8 mouse cellular contexts compared by ENCODE assay signal in genomic region chr14:25226155-25226839, GRCm38 (mm10).
DNase-seq lines count a peak whose midpoint lies in the region; ATAC-seq lines count a peak whose summit lies in the region.

No protein-coding gene starts in this region.

- peak; percentile 77 for DNase-seq in forebrain, embryonic 11.5 days (ENCODE audit: low spot score)
- DNase-seq in testis, postnatal 10 days (ENCODE audit: low spot score): peak; percentile 76
- DNase-seq in B cell, adult 2 months: no peak

- H3K27ac ChIP-seq in brown adipose tissue, adult 24 weeks (replicated peaks; ENCODE audit: low read depth, low read length): peak overlapping the region; percentile 44
- peak overlapping the region; percentile 4; the same call in 1 of the 2 replicates for H3K27ac ChIP-seq in forebrain, embryonic 11.5 days (ENCODE audit: low read depth, low read length)
- peak overlapping the region; percentile 85 for H3K27ac ChIP-seq in heart, embryonic 13.5 days (replicated peaks)
- peak overlapping the region; percentile 92 for H3K27ac ChIP-seq in kidney, embryonic 16.5 days (ENCODE audit: low read length)
- peak overlapping the region; percentile 96 for H3K27ac ChIP-seq in limb, embryonic 13.5 days
- peak overlapping the region; percentile 80 for H3K27ac ChIP-seq in midbrain, embryonic 16.5 days (ENCODE audit: low read length)

- no peaks in the 10 kb centered on the region for H3K9me3 ChIP-seq in forebrain, embryonic 11.5 days (ENCODE audit: control insufficient read depth, low read length)
- no peaks in the 10 kb centered on the region for H3K9me3 ChIP-seq in heart, embryonic 13.5 days
- H3K9me3 ChIP-seq in kidney, embryonic 16.5 days (ENCODE audit: low read length): no peaks in the 10 kb centered on the region
- no peaks in the 10 kb centered on the region for H3K9me3 ChIP-seq in limb, embryonic 13.5 days
- H3K9me3 ChIP-seq in midbrain, embryonic 16.5 days (replicated peaks; ENCODE audit: control insufficient read depth, low read length, poor library complexity, severe bottlenecking): no peaks in the 10 kb centered on the region

- no peaks in the 10 kb centered on the region for H3K27me3 ChIP-seq in forebrain, embryonic 11.5 days (ENCODE audit: control insufficient read depth, insufficient read depth, low read length)
- no peaks in the 10 kb centered on the region for H3K27me3 ChIP-seq in heart, embryonic 13.5 days (replicated peaks)
- no peaks in the 10 kb centered on the region for H3K27me3 ChIP-seq in kidney, embryonic 16.5 days (ENCODE audit: insufficient read depth, low read length)
- no peaks in the 10 kb centered on the region for H3K27me3 ChIP-seq in limb, embryonic 13.5 days
- H3K27me3 ChIP-seq in midbrain, embryonic 16.5 days (ENCODE audit: control insufficient read depth, insufficient read depth, low read depth, low read length): no peaks in the 10 kb centered on the region

- no peak overlapping the region for H3K4me3 ChIP-seq in brown adipose tissue, adult 24 weeks (ENCODE audit: insufficient read depth, low read depth, low read length)
- H3K4me3 ChIP-seq in forebrain, embryonic 11.5 days (ENCODE audit: low read depth, low read length): no peak overlapping the region
- H3K4me3 ChIP-seq in heart, embryonic 13.5 days: peak overlapping the region; percentile 17
- H3K4me3 ChIP-seq in kidney, embryonic 16.5 days (ENCODE audit: low read length): peak overlapping the region; percentile 20
- peak overlapping the region; percentile 7; the same call in 1 of the 2 replicates for H3K4me3 ChIP-seq in limb, embryonic 13.5 days
- no peak overlapping the region for H3K4me3 ChIP-seq in midbrain, embryonic 16.5 days (ENCODE audit: low read depth, low read length)

- peak overlapping the region; percentile 37 for H3K9ac ChIP-seq in forebrain, embryonic 11.5 days (ENCODE audit: low read length)
- H3K9ac ChIP-seq in heart, embryonic 13.5 days: peak overlapping the region; percentile 45
- H3K9ac ChIP-seq in kidney, embryonic 16.5 days (replicated peaks; ENCODE audit: low read length): peak overlapping the region; percentile 52
- peak overlapping the region; percentile 56 for H3K9ac ChIP-seq in limb, embryonic 13.5 days
- H3K9ac ChIP-seq in midbrain, embryonic 16.5 days (ENCODE audit: low read depth, low read length): 0 out of 2 replicates have a peak overlapping the region, but pooled peaks have one; percentile 18

- no peak overlapping the region for H3K4me2 ChIP-seq in forebrain, embryonic 11.5 days (ENCODE audit: low read depth, low read length, severe bottlenecking)
- H3K4me2 ChIP-seq in heart, embryonic 13.5 days: peak overlapping the region; percentile 52
- peak overlapping the region; percentile 40 for H3K4me2 ChIP-seq in kidney, embryonic 16.5 days (replicated peaks; ENCODE audit: low read depth, low read length)
- H3K4me2 ChIP-seq in limb, embryonic 13.5 days (replicated peaks): peak overlapping the region; percentile 56
- peak overlapping the region; percentile 30 for H3K4me2 ChIP-seq in midbrain, embryonic 16.5 days (ENCODE audit: low read length)

- 14% methylated on average over 11 of the region's 11 CpGs for WGBS in forebrain, embryonic 11.5 days
- WGBS in heart, embryonic 13.5 days: 14% methylated on average over 11 of the region's 11 CpGs
- WGBS in kidney, embryonic 16.5 days: 8% methylated on average over 11 of the region's 11 CpGs
- 4% methylated on average over 11 of the region's 11 CpGs for WGBS in limb, embryonic 13.5 days
- 6% methylated on average over 11 of the region's 11 CpGs for WGBS in midbrain, embryonic 16.5 days

- 0 out of 2 replicates have a peak, but pooled peaks cover 2% of the 10 kb centered on the region for H3K4me1 ChIP-seq in brown adipose tissue, adult 24 weeks (ENCODE audit: control insufficient read depth, insufficient read depth, insufficient read length, low read length)
- H3K4me1 ChIP-seq in forebrain, embryonic 11.5 days (replicated peaks; ENCODE audit: control insufficient read depth, insufficient read depth, low read length): peaks cover 6% of the 10 kb centered on the region; the same call in 1 of the 2 replicates
- peaks cover 68% of the 10 kb centered on the region for H3K4me1 ChIP-seq in heart, embryonic 13.5 days
- peaks cover 47% of the 10 kb centered on the region for H3K4me1 ChIP-seq in kidney, embryonic 16.5 days (ENCODE audit: insufficient read depth, low read length)
- peaks cover 66% of the 10 kb centered on the region for H3K4me1 ChIP-seq in limb, embryonic 13.5 days
- peaks cover 26% of the 10 kb centered on the region for H3K4me1 ChIP-seq in midbrain, embryonic 16.5 days (ENCODE audit: control insufficient read depth, insufficient read depth, low read length)

- H3K36me3 ChIP-seq in forebrain, embryonic 11.5 days (ENCODE audit: control insufficient read depth, insufficient read depth, low read length): no peaks in the 10 kb centered on the region
- H3K36me3 ChIP-seq in heart, embryonic 13.5 days: no peaks in the 10 kb centered on the region
- no peaks in the 10 kb centered on the region for H3K36me3 ChIP-seq in kidney, embryonic 16.5 days (ENCODE audit: insufficient read depth, low read length)
- no peaks in the 10 kb centered on the region for H3K36me3 ChIP-seq in limb, embryonic 13.5 days
- no peaks in the 10 kb centered on the region for H3K36me3 ChIP-seq in midbrain, embryonic 16.5 days (ENCODE audit: control insufficient read depth, insufficient read depth, low read length)

- peak; percentile 82 for ATAC-seq in forebrain, embryonic 11.5 days (replicated peaks; ENCODE audit: low FRiP score)
- 0 out of 2 replicates have a peak, but pooled peaks have one; percentile 34 for ATAC-seq in heart, embryonic 13.5 days (ENCODE audit: extremely low read depth, insufficient number of reproducible peaks, low FRiP score, low TSS enrichment)
- ATAC-seq in kidney, embryonic 16.5 days (ENCODE audit: low FRiP score, low TSS enrichment): peak; percentile 93
- peak; percentile 92 for ATAC-seq in limb, embryonic 13.5 days (ENCODE audit: low FRiP score, low read depth)
- peak; percentile 85 for ATAC-seq in midbrain, embryonic 16.5 days

Comparison
In these comparisons a context has a peak if more than half of its experiments do, and no peak if none do; other contexts are left out.
1. H3K27ac ChIP-seq: peak in every context shown above with its lines; median percentile 96 in limb, embryonic 13.5 days; 92 in kidney, embryonic 16.5 days; 85 in heart, embryonic 13.5 days; 80 in midbrain, embryonic 16.5 days; 44 in brown adipose tissue, adult 24 weeks; 4 in forebrain, embryonic 11.5 days.
2. H3K4me3 ChIP-seq: peak in heart, embryonic 13.5 days (single experiment), kidney, embryonic 16.5 days (single experiment) and limb, embryonic 13.5 days (single experiment); none in brown adipose tissue, adult 24 weeks (single experiment), forebrain, embryonic 11.5 days (single experiment) and midbrain, embryonic 16.5 days (single experiment).
3. ATAC-seq: peak in every context shown above with its lines; median percentile 93 in kidney, embryonic 16.5 days; 92 in limb, embryonic 13.5 days; 85 in midbrain, embryonic 16.5 days; 82 in forebrain, embryonic 11.5 days; 34 in heart, embryonic 13.5 days.
4. DNase-seq: peak in forebrain, embryonic 11.5 days (single experiment) and testis, postnatal 10 days (single experiment); none in B cell, adult 2 months (0 of 2).
5. Peak in every context shown above with its lines, with median percentiles within 50 percentile points of each other: H3K9ac ChIP-seq.